Mouse (Mus musculus) erythroblast, embryonic 14.5 days (primary cell): ENCODE measurements around the gene Spata31d1b. TPM values are rescaled to one million over a fixed set of nuclear protein-coding genes. Genes with fewer than 3 reads are reported as not detected.

Experiments
- H3K27me3 ChIP-seq: 2 replicates; pipeline ENCODE4 v1.6.1; 2012; ENCODE audit warnings: inconsistent platforms; ENCODE audit not compliant: control insufficient read depth
- H3K36me3 ChIP-seq: 2 replicates; pipeline ENCODE4 v1.6.1; 2012; ENCODE audit warnings: mild to moderate bottlenecking, inconsistent platforms; ENCODE audit not compliant: control insufficient read depth
- H3K4me1 ChIP-seq: 2 replicates; pipeline ENCODE4 v1.6.1; 2012; ENCODE audit warnings: inconsistent platforms; ENCODE audit not compliant: control insufficient read depth
- H3K4me3 ChIP-seq: replicated peaks from 2 replicates; pipeline ENCODE3; 2012; ENCODE audit warnings: moderate library complexity, mild to moderate bottlenecking, inconsistent platforms
- H3K9me3 ChIP-seq: 2 replicates; pipeline ENCODE4 v1.6.1; 2012; ENCODE audit warnings: low read length, inconsistent platforms, mixed read lengths; ENCODE audit not compliant: control insufficient read depth
- GATA1 ChIP-seq: IDR thresholded peaks from 2 replicates; pipeline ENCODE4 v1.6.1; 2012; ENCODE audit warnings: low read length, inconsistent platforms, mixed read lengths
- TAL1 ChIP-seq: IDR thresholded peaks from 3 replicates; pipeline ENCODE4 v1.6.1; 2012; ENCODE audit warnings: low read length, inconsistent platforms, mixed read lengths
- polyA plus RNA-seq: library from polyadenylated mRNA; stranded (reverse); fragments of >175 nt; gene quantifications from 2 replicates; pipeline ENCODE4 v1.2.3, GENCODE M21; 2012

Gene Spata31d1b
- polyA plus RNA-seq, 1 experiment: not detected

DNA sequence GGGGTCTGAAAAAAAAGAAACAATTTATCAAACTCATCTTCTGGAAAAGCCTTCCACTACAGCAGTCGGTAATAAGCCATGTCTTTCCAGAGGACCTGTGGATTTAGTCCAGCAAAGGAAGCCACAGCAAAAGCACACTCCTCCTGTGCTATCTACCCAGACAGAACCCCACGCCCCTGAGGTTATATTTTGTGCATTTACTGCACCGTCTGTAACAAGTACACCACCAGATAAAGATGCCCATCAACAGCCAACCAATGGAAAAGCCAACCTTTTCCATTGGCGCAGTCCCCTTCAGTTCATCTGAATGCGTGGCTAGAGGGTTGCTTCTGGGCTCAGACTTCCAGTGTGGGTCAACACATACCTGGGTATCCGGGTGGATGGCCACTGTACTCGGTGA lies 50.7 kb downstream of the Spata31d1b start:
- H3K4me3 ChIP-seq: peak overlapping the region; percentile 49
- TF ChIP-seq TAL1 (peak; percentile 44; the same call in 2 of the 3 replicates), GATA1 (peak; percentile 47)
- H3K9me3 ChIP-seq: 0 out of 2 replicates have a peak, but pooled peaks cover 2% of the 10 kb centered on the region
- H3K4me1 ChIP-seq: peaks cover 79% of the 10 kb centered on the region
- H3K36me3 ChIP-seq: peaks cover 97% of the 10 kb centered on the region
- H3K27me3 ChIP-seq: no peaks in the 10 kb centered on the region

DNA sequence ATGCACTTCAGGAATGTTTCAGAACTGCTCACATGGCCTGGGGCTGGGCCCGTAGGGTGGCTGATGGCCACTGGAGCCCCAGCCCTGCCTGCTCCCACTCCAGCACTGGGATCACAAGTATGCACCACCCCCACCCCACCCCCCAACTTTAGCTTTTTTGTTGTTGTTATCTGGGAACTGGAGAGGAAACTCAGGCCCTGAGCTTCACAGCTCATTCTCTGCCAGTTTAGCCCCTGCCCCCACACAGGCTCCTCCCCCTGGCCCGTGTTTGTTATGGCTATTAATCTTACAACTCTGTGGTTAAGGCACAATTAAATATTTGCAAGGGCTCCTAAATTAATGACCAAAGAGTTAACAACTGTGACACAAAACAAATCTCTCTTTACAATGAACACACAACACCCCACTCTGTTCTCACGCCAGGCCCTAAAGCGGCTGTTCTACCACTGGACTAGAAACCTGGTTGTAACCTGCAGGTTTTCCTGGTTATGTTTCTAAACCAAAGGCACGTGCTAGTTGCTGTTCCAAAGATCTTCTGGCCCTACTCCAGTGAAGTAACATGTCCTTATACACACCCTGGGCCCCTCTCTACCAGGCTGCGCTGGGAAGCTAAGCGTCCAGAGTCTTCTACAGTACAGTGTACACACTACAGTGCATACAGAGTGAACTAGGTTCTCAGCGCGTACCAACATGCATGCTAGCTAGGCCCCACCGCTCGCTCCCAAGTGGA lies 54.9 kb downstream of the Spata31d1b start:
- H3K4me1 ChIP-seq: peaks cover 80% of the 10 kb centered on the region
- H3K36me3 ChIP-seq: peaks cover 91% of the 10 kb centered on the region
- no peak for TF ChIP-seq TAL1
- no peak for TF ChIP-seq GATA1
- H3K9me3 ChIP-seq: 0 out of 2 replicates have a peak, but pooled peaks cover 2% of the 10 kb centered on the region
- peak overlapping the region; percentile 100 for H3K4me3 ChIP-seq
- no peaks in the 10 kb centered on the region for H3K27me3 ChIP-seq

DNA sequence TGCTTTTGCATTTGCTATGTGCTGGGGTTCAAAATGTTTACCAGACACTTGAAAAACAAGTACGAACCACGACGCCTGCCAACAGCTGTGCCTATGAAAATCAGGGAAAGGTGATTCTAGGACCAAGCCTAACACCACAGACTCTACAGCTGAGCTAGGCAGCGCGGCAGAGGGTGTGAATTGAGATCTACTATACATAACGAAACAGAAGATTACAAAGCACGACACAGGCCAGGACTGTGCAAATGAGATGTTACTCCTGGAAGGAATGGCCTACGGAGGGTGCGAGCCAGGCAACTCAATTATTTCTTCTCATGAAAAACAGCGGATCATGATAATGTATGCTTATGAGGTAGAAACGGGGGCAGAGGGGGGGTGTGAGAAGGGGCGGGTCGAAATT lies 56.4 kb downstream of the Spata31d1b start:
- Histone ChIP-seq H3K36me3 (peaks cover 91% of the 10 kb centered on the region), H3K9me3 (no peaks in the 10 kb centered on the region), H3K4me3 (peak overlapping the region; percentile 100), H3K4me1 (peaks cover 80% of the 10 kb centered on the region), H3K27me3 (no peaks in the 10 kb centered on the region)
- TF ChIP-seq GATA1: no peak
- no peak for TF ChIP-seq TAL1

Other genes with a start within 250 kb of the Spata31d1b start
- 0.04 and 0.17 TPM in 2 replicates for gene Agtpbp1, start 127.1 kb upstream of the Spata31d1b start, polyA plus RNA-seq
- 0.29 and 0.51 TPM in 2 replicates for gene Naa35, start 127.0 kb upstream of the Spata31d1b start, polyA plus RNA-seq
- 0.54 and 0.98 TPM in 2 replicates for gene Golm1, start 36.5 kb upstream of the Spata31d1b start, polyA plus RNA-seq
- not detected in 2 replicates for gene 4921517D22Rik, start 18.2 kb upstream of the Spata31d1b start, polyA plus RNA-seq
- gene Spata31d1a, start 2.0 kb upstream of the Spata31d1b start, polyA plus RNA-seq: not detected in 2 replicates
- gene Spata31d1d, start 19.5 kb downstream of the Spata31d1b start, polyA plus RNA-seq: 0.02 TPM in 1 of 2 replicates, not detected in the other
- gene 1700014D04Rik, start 34.5 kb downstream of the Spata31d1b start, polyA plus RNA-seq: 0.09 TPM in 1 of 2 replicates, not detected in the other
- 62.3 and 68.6 TPM in 2 replicates for gene Isca1, start 57.5 kb downstream of the Spata31d1b start, polyA plus RNA-seq
- 10.5 and 10.8 TPM in 2 replicates for gene Gm49354, start 70.0 kb downstream of the Spata31d1b start, polyA plus RNA-seq
- 7.5 and 8.1 TPM in 2 replicates for gene Tut7, start 110.9 kb downstream of the Spata31d1b start, polyA plus RNA-seq